Mouse (Mus musculus) neural tube, postnatal 0 days (tissue): Measurements from ENCODE around the gene Mrgprb1. TPM values are rescaled to one million over a fixed set of nuclear protein-coding genes. Genes with fewer than 3 reads are reported as not detected.

Experiments used
- polyA plus RNA-seq: library from polyadenylated mRNA; unstranded; fragments of >200 nt; fragmentation: Nextera tagmentation; extraction: Ambion mirVana; gene quantifications from 2 replicates; pipeline ENCODE4 v1.2.1, GENCODE M21; 2015

Gene Mrgprb1
- not detected in 2 replicates for polyA plus RNA-seq

DNA sequence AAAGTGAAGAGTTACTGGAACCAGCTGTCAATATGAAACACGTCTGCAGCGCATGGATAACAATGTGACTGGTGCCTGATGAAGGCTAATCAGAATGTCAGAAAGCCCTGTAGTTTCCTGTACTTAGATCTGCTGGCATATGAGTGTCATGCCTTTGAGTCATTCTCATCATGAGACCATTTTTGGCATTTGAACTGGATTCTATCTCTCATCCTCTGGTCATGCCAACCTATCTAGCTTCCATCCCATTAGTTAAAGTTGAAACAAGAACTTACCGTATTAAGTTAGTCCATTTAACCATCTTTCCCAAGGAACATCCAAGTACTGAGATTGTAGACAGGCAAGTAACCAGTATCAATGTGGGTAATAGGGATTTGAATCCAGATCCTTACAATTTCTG lies at the start of gene Mrgprb1:
Gene Mrgprb1, minus strand, starts transcription at position 101 of the 400 bp plus-strand sequence.

DNA sequence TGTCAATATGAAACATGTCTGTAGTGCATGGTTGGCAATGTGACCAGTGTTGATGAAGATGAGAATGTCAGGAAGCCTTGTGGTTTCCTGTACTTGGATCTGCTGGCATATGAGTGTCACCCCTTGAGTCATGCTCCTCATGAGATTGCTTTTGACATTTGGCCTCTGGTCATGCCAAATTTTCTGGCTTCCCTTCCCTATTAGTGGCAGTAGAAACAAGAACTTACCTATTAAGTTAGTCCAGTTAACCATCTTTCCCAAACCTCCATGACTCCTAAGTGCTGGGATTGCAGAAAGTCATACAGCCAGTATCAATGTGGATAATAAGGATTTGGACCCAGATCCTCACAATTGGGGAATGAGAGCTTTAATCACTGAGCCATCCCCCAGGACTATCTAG lies 43.1 kb upstream of the Mrgprb1 start, which contains the start of gene Mrgprx2:
Gene Mrgprx2, minus strand, starts transcription at position 101 of the 400 bp plus-strand sequence.

Other genes starting within 250 kb of the Mrgprb1 start
- not detected in 2 replicates for gene Mrgprb8, start 67.8 kb downstream of the Mrgprb1 start, polyA plus RNA-seq
- not detected in 2 replicates for gene Mrgprx2, start 43.0 kb upstream of the Mrgprb1 start, polyA plus RNA-seq
- gene Mrgprb2, start 101.7 kb upstream of the Mrgprb1 start, polyA plus RNA-seq = not detected in 2 replicates
- not detected in 2 replicates for gene Mrgprb3, start 187.5 kb upstream of the Mrgprb1 start, polyA plus RNA-seq